Mouse (Mus musculus): ENCODE measurements around the gene Krt18. TPM values are rescaled to one million over a fixed set of nuclear protein-coding genes. Genes with fewer than 3 reads are reported as not detected.

The Krt18 gene
- polyA plus RNA-seq, 1 experiment from 2014 or later = 13.6 TPM

GRCm38 (mm10) chr15:102016787-102017186 lies 11.2 kb upstream of the Krt18 start:
- Histone ChIP-seq H3K9me3 (ENCODE audit: control insufficient read depth, low read length) (no peaks in the 10 kb centered on the region), H3K36me3 (ENCODE audit: control insufficient read depth, insufficient read depth, low read length) (no peaks in the 10 kb centered on the region), H3K4me3 (ENCODE audit: low read depth, low read length) (no peak overlapping the region), H3K9ac (ENCODE audit: low read length) (no peak overlapping the region), H3K4me1 (replicated peaks; ENCODE audit: control insufficient read depth, insufficient read depth, low read length) (no peaks in the 10 kb centered on the region), H3K4me2 (ENCODE audit: low read depth, low read length, severe bottlenecking) (no peak overlapping the region), H3K27ac (ENCODE audit: low read depth, low read length) (no peak overlapping the region), H3K27me3 (ENCODE audit: control insufficient read depth, insufficient read depth, low read length) (no peaks in the 10 kb centered on the region)
- WGBS = 34% methylated on average over 7 of the region's 7 CpGs
- ATAC-seq (replicated peaks; ENCODE audit: low FRiP score) = no peak
- DNase-seq (ENCODE audit: low spot score) = no peak

GRCm38 (mm10) chr15:102017918-102018463 lies 10.0 kb upstream of the Krt18 start:
- DNase-seq (ENCODE audit: low spot score) = no peak

GRCm38 (mm10) chr15:102022481-102022880 lies 5.5 kb upstream of the Krt18 start:
- 40% methylated on average over 8 of the region's 8 CpGs for WGBS
- Histone ChIP-seq H3K9ac (ENCODE audit: low read length) (no peak overlapping the region), H3K4me3 (ENCODE audit: low read depth, low read length) (no peak overlapping the region), H3K27me3 (ENCODE audit: control insufficient read depth, insufficient read depth, low read length) (peaks cover 9% of the 10 kb centered on the region; the same call in 1 of the 2 replicates), H3K4me2 (ENCODE audit: low read depth, low read length, severe bottlenecking) (no peak overlapping the region), H3K9me3 (ENCODE audit: control insufficient read depth, low read length) (no peaks in the 10 kb centered on the region), H3K36me3 (ENCODE audit: control insufficient read depth, insufficient read depth, low read length) (no peaks in the 10 kb centered on the region), H3K4me1 (replicated peaks; ENCODE audit: control insufficient read depth, insufficient read depth, low read length) (peaks cover 12% of the 10 kb centered on the region; the same call in 1 of the 2 replicates), H3K27ac (ENCODE audit: low read depth, low read length) (no peak overlapping the region)
- ATAC-seq (replicated peaks; ENCODE audit: low FRiP score) (no peak), DNase-seq (ENCODE audit: low spot score) (no peak)

More at GRCm38 (mm10) chr15:102017918-102018463, 10.0 kb upstream of the Krt18 start:
- Histone ChIP-seq H3K4me1 (replicated peaks; ENCODE audit: control insufficient read depth, insufficient read depth, low read length) (no peaks in the 10 kb centered on the region), H3K36me3 (ENCODE audit: control insufficient read depth, insufficient read depth, low read length) (no peaks in the 10 kb centered on the region), H3K4me3 (ENCODE audit: low read depth, low read length) (no peak overlapping the region), H3K27ac (ENCODE audit: low read depth, low read length) (no peak overlapping the region), H3K4me2 (ENCODE audit: low read depth, low read length, severe bottlenecking) (no peak overlapping the region), H3K27me3 (ENCODE audit: control insufficient read depth, insufficient read depth, low read length) (no peaks in the 10 kb centered on the region), H3K9ac (ENCODE audit: low read length) (no peak overlapping the region), H3K9me3 (ENCODE audit: control insufficient read depth, low read length) (no peaks in the 10 kb centered on the region)
- WGBS = 30% methylated on average over 7 of the region's 7 CpGs
- no peak for ATAC-seq (replicated peaks; ENCODE audit: low FRiP score)

GRCm38 (mm10) chr15:102023888-102024287 lies 4.1 kb upstream of the Krt18 start:
- ATAC-seq (replicated peaks; ENCODE audit: low FRiP score) (no peak), DNase-seq (ENCODE audit: low spot score) (no peak)
- H3K9ac ChIP-seq (ENCODE audit: low read length) = no peak overlapping the region
- 76% methylated on average over 8 of the region's 8 CpGs for WGBS
- H3K36me3 ChIP-seq (ENCODE audit: control insufficient read depth, insufficient read depth, low read length) = no peaks in the 10 kb centered on the region
- H3K4me1 ChIP-seq (replicated peaks; ENCODE audit: control insufficient read depth, insufficient read depth, low read length) = peaks cover 14% of the 10 kb centered on the region; the same call in 1 of the 2 replicates
- H3K9me3 ChIP-seq (ENCODE audit: control insufficient read depth, low read length) = no peaks in the 10 kb centered on the region
- no peak overlapping the region for H3K27ac ChIP-seq (ENCODE audit: low read depth, low read length)
- peaks cover 16% of the 10 kb centered on the region for H3K27me3 ChIP-seq (ENCODE audit: control insufficient read depth, insufficient read depth, low read length)
- no peak overlapping the region for H3K4me3 ChIP-seq (ENCODE audit: low read depth, low read length)
- H3K4me2 ChIP-seq (ENCODE audit: low read depth, low read length, severe bottlenecking) = no peak overlapping the region

- 4% methylated on average over 21 of the region's 22 CpGs for WGBS
- Histone ChIP-seq H3K4me3 (ENCODE audit: low read depth, low read length) (no peak overlapping the region), H3K4me1 (replicated peaks; ENCODE audit: control insufficient read depth, insufficient read depth, low read length) (peaks cover 14% of the 10 kb centered on the region; the same call in 1 of the 2 replicates), H3K36me3 (ENCODE audit: control insufficient read depth, insufficient read depth, low read length) (no peaks in the 10 kb centered on the region), H3K27ac (ENCODE audit: low read depth, low read length) (no peak overlapping the region), H3K9me3 (ENCODE audit: control insufficient read depth, low read length) (no peaks in the 10 kb centered on the region), H3K4me2 (ENCODE audit: low read depth, low read length, severe bottlenecking) (peak overlapping the region; percentile 40), H3K9ac (ENCODE audit: low read length) (peak overlapping the region; percentile 33), H3K27me3 (ENCODE audit: control insufficient read depth, insufficient read depth, low read length) (peaks cover 16% of the 10 kb centered on the region)
- ATAC-seq (replicated peaks; ENCODE audit: low FRiP score) (no peak; the same call in 1 of the 2 replicates), DNase-seq (ENCODE audit: low spot score) (peak; percentile 60)
These were observed 2.7 kb upstream of the Krt18 start for GRCm38 (mm10) chr15:102025136-102025872.

GRCm38 (mm10) chr15:102026430-102026829 lies 1.6 kb upstream of the Krt18 start:
- no peak for DNase-seq (ENCODE audit: low spot score)

GRCm38 (mm10) chr15:102034121-102035053 lies 6.4 kb downstream of the Krt18 start:
- Histone ChIP-seq H3K4me1 (replicated peaks; ENCODE audit: control insufficient read depth, insufficient read depth, low read length) (no peaks in the 10 kb centered on the region), H3K27me3 (ENCODE audit: control insufficient read depth, insufficient read depth, low read length) (no peaks in the 10 kb centered on the region), H3K9me3 (ENCODE audit: control insufficient read depth, low read length) (no peaks in the 10 kb centered on the region), H3K27ac (ENCODE audit: low read depth, low read length) (no peak overlapping the region), H3K36me3 (ENCODE audit: control insufficient read depth, insufficient read depth, low read length) (no peaks in the 10 kb centered on the region), H3K4me3 (ENCODE audit: low read depth, low read length) (no peak overlapping the region), H3K4me2 (ENCODE audit: low read depth, low read length, severe bottlenecking) (no peak overlapping the region), H3K9ac (ENCODE audit: low read length) (no peak overlapping the region)
- 62% methylated on average over 16 of the region's 16 CpGs for WGBS
- ATAC-seq (replicated peaks; ENCODE audit: low FRiP score) = no peak
- no peak for DNase-seq (ENCODE audit: low spot score)

More at GRCm38 (mm10) chr15:102026430-102026829, 1.6 kb upstream of the Krt18 start:
- H3K27me3 ChIP-seq (ENCODE audit: control insufficient read depth, insufficient read depth, low read length) = peaks cover 16% of the 10 kb centered on the region
- H3K4me1 ChIP-seq (replicated peaks; ENCODE audit: control insufficient read depth, insufficient read depth, low read length) = peaks cover 14% of the 10 kb centered on the region; the same call in 1 of the 2 replicates
- H3K9me3 ChIP-seq (ENCODE audit: control insufficient read depth, low read length) = no peaks in the 10 kb centered on the region
- no peaks in the 10 kb centered on the region for H3K36me3 ChIP-seq (ENCODE audit: control insufficient read depth, insufficient read depth, low read length)
- no peak for ATAC-seq (replicated peaks; ENCODE audit: low FRiP score)
- no peak overlapping the region for H3K4me2 ChIP-seq (ENCODE audit: low read depth, low read length, severe bottlenecking)
- 8% methylated on average over 12 of the region's 12 CpGs for WGBS
- H3K4me3 ChIP-seq (ENCODE audit: low read depth, low read length) = no peak overlapping the region
- no peak overlapping the region for H3K27ac ChIP-seq (ENCODE audit: low read depth, low read length)
- no peak overlapping the region for H3K9ac ChIP-seq (ENCODE audit: low read length)

- DNase-seq (ENCODE audit: low spot score) = no peak
- Histone ChIP-seq H3K4me2 (ENCODE audit: low read depth, low read length, severe bottlenecking) (no peak overlapping the region), H3K9me3 (ENCODE audit: control insufficient read depth, low read length) (no peaks in the 10 kb centered on the region), H3K36me3 (ENCODE audit: control insufficient read depth, insufficient read depth, low read length) (no peaks in the 10 kb centered on the region), H3K27ac (ENCODE audit: low read depth, low read length) (no peak overlapping the region), H3K9ac (ENCODE audit: low read length) (no peak overlapping the region), H3K4me3 (ENCODE audit: low read depth, low read length) (no peak overlapping the region), H3K27me3 (ENCODE audit: control insufficient read depth, insufficient read depth, low read length) (no peaks in the 10 kb centered on the region), H3K4me1 (replicated peaks; ENCODE audit: control insufficient read depth, insufficient read depth, low read length) (no peaks in the 10 kb centered on the region)
- 79% methylated on average over 4 of the region's 4 CpGs for WGBS
- ATAC-seq (replicated peaks; ENCODE audit: low FRiP score) = no peak
These were observed 12.3 kb downstream of the Krt18 start for GRCm38 (mm10) chr15:102040277-102040676.

Data from forebrain, embryonic 11.5 days (tissue).